Mouse (Mus musculus): ENCODE measurements at regions not wholly inside any gene's neighbourhood (a gene's known extent, or its start where the extent isn't known, plus 50 kb on each side); places are given as distances from the start of the nearest gene placed in this dataset.

- TF ChIP-seq CTCF (IDR thresholded peaks at IDR 0.05; ENCODE audit: low read depth, low read length), result no peak
- TF ChIP-seq POLR2A (IDR thresholded peaks at IDR 0.05; ENCODE audit: insufficient read depth, low read length), result no peak
- no peak for TF ChIP-seq EP300 (IDR thresholded peaks at IDR 0.05; ENCODE audit: insufficient read depth, low read depth, low read length)
These were observed 73.0 kb upstream of the Spaca1 start for GRCm38 (mm10) chr4:34122959-34123520.
